Mouse (Mus musculus): ENCODE data around the gene 4930451I11Rik. TPM values are rescaled to one million over a fixed set of nuclear protein-coding genes. Genes with fewer than 3 reads are reported as not detected.
A peak's percentile ranks its signal among the peaks of the same experiment; 100 is the strongest.

4930451I11Rik gene
- total RNA-seq, 2 experiments from 2014 or later: not detected

DNA sequence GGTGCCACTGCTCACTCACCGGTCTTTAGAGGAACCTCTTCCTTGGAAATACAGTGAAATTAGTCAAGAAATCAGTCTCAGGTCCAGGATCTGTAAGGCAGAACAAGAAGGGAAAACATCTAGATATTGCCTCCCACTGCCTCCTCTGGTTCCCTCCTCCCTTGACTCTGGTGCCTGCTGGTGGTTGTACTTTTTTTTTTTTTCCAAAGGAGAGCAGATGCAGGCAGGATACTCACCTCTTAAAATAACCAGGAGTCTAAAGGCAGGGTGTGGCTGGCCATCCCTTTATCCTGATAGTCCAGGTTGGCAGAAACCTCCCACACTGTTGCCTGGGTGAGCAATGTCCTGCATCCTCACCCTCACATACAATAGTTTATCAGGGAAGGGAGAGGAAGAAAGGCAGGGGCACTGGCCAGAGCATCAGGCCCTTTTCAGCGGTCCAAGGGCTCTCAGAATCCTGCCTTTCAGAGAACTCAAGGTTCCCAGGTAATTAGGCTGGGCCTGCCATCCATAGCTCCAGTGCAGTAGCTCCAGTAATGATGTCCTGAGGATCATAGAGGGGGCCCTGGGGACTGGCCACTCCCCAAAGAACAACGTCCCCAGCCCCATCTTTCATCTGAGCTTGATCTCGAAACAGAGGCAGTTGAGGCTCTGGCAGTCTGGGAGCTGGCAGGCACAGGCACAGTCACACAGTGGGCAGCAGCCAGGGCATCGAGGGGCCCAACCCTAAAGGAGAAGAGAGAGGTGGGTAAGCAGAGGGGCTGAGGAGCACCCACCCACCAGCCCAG, 31.0 kb downstream of the 4930451I11Rik start:
- peak; percentile 56 for DNase-seq (ENCODE audit: low spot score)

DNA sequence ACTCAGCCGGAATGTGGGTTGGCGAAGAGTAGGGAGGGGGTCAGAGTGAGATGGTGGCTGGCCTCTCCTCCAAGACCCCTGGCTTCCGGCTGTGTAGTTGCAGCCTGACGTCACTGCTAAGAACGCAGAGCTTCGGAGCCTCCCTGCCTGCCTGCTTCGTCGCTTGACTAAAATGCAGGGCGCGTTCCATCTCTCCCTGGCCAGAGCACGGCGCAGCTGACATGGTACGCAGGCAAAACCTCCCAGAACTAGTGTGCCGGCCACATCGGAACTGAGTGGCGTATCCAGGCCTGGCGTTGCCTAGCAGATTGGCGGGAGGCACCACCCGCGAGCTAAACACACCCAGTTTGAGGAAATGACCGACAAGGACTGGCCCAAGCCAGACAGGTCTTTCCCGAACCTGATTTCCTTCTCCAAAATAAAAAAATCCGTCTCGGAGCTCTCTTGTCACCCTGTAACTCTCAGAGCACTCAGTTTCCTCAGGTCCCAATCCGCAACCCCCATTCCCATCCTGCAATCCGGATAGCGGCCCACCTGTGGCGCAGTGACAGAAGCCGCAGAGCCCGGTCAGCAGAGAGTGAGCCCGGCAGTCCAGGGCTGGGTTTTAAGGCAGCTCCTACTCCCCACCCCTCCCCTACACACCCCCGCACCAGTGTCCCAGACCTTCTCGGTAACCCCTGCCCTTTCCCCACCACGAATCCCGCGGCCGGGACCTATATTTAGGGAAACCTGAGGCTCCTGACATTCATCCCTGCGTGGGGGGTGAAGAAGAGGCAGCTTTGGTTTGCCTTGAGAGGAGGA, 31.8 kb downstream of the 4930451I11Rik start:
- DNase-seq (ENCODE audit: low spot score): peak; percentile 90

DNA sequence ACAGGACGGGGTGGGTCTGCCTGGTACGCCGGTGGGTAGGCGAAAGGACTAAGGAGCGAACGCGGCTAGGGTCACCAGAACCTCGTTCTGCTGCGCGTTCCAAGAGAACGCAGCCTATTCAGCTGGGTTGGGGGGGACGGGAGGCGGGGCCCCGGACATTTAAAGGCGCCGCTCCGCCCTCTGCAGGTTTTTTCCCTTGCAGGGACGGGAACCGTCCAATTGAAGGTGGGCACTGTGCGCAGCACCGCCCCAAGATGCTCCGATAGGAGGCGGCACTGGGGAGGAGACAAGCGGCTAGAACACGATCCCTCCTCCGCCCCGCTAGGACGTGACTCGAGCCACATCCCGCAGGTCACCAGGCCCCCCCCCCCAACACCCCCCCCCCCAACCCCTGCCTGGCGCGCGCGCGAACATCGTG, 32.4 kb downstream of the 4930451I11Rik start:
- peak; percentile 96 for DNase-seq (ENCODE audit: low spot score)

DNA sequence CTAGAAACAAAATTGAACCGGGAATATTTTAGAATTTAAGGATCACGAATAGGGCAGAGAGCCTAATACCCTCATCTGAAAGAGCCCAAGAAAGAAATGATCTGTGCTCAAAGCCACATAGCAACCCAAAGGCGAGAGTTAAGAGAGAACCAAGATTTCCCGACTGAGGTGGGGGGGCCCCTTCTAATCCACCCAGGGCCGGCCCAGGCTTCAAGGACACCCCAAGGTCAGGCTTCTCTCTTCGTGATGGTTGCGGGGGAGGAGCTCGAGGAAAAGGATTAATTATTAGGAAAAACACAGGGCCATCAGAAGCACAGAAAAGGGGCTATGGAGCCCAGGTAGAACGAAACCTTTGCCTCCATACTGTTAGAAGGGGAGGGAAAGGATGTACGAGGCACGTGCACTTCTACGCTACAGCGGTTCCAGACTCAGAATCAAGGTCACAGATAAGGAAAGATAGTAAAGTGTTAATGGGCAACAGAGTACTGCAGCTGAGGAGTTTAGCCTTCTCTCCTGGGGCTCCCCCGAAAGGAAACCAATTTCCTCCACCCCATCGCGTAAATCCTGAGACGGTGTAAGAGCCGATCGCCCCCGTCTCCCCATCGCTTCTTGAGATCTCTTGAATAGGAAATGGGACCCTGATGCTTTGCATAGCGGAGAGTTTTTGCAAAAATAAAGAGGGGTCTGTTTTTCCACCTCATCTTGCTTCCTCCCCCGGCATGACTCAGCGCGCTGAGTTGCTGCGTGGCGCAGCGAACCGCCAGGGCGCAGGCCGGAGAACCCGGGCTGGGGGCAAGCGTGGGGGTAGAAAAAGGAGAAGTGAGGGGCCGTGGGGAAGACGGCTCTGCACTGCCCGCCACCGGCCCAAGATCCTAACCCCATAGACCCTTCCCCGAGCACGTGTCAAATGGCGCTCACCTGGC, 33.1 kb downstream of the 4930451I11Rik start:
- DNase-seq (ENCODE audit: low spot score): peak; percentile 48

DNA sequence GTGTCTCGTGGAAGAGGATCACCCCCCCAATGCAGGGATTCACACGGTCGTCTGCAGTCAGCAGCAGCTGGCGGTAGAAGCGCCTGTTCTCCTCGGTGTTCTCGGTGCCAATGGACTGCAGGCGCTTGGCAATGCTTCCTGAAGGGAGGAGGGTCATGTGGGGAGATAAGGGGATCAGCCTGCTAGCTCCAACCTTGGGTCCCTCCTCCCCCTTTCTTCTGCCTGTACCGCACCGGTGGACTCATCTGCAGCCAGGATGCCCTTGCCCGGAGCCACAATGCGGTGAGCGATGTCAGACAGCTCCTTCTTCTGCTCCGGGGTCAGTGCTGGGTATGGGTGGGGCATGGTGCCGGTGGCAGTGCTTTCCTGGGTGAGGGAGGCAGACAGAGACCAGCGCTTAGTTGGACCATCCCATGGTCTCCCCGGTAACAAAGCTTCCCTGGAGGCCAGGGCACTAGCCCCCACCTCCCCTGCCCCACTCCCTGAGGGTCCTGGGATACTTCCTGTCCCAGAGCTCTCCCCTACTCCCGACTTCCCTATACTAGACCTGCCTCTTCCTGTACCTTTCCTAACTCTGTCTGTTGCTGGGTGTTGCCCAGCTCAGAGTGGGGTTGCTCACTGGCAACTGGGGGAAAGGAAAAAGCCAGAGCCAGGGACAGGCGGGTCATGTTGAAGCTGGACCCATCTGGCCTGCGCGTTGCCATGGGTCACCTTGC, 33.9 kb downstream of the 4930451I11Rik start, which contains the start of gene Fam57b:
Fam57b (plus strand) TSS at position 258 of the 716 bp plus-strand sequence.
- DNase-seq (ENCODE audit: low spot score): peak; percentile 31

DNA sequence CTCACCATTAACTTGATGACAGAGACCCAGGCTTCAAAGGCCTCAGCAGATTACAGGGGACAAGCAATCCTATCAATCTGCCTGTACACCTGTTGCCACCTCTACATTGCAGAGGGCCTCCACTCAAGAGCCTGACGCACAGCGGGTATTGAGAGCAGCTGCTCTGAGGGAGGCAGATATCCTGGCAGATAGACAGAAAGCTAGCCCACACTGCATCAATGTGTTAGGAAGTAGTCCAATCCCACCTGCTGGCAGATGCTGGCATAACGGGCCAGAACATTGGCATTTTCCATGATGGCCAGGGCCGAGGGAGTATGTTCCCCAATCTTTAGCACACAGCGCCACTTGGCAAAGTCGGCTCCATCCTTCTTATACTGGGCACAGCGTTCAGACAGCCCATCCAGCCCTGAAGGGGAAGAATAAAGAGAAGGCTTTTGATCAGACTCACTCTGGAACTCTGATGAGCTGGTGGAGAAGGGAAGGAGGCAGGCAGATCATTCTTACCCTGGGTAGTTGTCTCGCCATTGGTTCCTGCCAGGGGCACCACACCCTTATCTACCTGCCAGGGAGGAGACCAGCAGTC, 35.0 kb downstream of the 4930451I11Rik start:
- peak; percentile 47 for DNase-seq (ENCODE audit: low spot score)

DNA sequence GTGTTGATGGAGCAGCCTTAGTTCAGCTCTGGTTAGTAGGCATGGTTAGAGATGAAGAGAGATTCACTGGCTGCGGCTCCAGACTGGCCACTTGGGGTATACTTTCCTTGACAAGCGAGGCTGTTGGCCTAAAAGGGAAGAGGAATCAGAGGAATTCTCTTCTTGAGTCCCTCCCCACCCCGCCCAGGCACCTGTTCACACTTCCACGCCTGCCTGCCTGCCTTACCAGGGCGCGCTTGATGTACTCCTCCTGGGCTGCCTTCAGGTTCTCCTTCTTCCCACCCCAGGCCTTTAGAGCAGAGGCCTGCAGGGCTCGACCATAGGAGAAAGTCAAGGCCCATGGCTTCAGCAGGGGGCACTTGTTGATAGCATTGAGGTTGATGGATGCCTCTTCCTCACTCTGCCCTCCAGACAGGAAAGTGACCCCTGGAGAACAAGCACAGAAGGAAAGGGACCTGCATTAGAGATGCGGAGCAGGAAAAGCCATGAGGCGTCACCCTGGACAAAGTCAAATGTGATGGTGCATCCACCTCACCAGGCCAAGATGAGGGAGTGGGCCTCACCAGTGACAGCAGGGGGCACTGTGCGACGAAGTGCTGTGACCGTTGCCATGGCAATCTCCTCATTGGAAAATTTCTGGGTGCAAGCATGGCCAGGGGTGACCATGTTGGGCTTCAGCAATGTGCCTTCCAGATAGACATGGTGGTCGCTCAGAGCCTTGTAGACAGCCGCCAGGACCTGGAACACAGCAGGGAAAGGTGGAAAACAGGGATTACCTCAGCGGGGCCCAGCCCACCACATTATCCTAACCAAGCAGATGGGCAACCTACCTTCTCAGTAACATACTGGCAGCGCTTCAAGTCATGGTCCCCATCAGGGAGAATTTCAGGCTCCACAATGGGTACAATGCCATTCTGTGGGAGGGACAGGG, 35.8 kb downstream of the 4930451I11Rik start:
- no peak for DNase-seq (ENCODE audit: low spot score)

DNA sequence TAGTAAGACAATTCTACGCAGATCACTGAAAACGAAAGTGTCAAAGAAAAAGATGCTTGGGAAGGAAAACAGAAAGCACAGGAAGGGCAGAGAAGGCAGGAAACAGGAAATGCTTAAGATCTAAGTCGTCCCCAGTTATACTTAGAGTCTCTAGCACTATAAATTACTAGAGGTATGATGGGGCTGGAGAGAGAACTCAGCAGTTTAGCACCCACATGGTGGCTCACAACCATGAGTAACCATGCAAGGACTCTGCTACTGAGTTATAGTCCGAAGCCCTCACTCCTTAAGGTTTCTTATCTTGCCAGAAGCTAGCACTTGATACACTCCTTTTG, 37.2 kb downstream of the 4930451I11Rik start:
- DNase-seq (ENCODE audit: low spot score): no peak

DNA sequence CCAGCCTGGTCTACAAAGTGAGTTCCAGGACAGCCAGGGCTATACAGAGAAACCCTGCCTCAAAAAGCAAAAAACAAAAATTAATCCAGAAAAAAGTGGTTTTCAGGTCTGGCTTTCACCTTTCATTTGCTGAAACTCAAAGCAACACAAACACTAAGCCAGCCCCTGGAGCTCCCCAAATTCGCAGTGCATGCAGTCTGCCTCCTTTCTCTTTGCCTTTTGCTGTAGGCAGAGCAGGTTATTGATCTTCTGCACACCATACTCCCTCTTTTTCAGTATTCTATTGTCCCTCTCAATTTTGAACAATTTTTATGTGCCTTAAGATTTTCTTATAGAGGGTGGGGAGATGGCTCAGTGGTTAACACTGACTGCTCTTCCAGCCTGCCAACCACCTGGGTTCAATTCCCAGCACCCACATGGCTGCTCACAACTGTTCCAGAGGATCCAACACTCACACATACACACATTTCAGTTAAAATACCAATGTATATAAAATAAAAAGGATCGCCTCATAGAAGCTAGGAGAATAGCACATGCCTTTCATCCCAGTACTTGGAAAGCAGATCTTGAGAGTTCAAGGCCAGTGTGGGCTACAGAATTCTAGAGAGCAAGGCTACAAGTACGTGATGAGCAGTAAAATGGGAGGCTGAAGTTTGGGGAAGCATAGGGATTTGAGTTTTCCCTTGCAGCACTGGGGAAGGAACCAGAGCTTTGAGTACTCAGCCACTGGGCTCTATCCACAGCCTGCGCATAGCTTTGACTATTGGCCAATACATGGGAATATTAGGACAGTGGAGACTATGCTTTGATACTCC, 37.8 kb downstream of the 4930451I11Rik start:
- peak; percentile 35 for DNase-seq (ENCODE audit: low spot score)

DNA sequence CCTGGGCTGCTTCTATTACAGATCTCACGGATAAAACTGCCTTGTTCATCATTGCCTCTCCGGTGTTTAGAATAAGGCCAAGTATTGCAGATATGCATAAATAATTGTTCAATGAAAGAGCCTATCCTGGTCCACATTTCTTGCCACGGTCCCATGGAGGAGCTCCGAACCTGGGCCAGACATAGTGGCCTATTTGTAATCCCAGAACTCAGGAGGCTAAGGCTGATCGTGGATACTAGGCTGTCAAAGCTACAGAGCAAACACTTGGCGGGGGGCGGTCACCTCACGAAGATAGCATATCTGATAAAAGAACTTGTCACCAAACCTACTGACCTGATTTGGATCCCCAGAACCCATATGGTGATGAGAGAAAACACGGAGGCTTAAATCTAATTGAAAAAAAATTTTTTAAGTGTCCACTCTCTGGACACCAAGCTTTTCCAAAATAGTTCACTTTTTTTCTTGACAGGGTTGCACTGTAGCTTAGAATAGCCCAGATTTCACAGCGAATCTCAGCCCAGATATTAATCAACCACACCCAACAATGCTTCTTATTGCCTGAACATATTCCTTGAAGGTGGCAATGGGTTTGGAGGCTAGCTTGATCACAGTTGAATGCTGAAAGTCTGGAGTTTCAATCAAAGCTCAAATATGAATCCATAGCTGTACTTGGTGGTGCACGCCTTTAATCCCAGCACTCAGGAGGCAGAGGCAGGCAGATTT, 38.6 kb downstream of the 4930451I11Rik start:
- no peak for DNase-seq (ENCODE audit: low spot score)

DNA sequence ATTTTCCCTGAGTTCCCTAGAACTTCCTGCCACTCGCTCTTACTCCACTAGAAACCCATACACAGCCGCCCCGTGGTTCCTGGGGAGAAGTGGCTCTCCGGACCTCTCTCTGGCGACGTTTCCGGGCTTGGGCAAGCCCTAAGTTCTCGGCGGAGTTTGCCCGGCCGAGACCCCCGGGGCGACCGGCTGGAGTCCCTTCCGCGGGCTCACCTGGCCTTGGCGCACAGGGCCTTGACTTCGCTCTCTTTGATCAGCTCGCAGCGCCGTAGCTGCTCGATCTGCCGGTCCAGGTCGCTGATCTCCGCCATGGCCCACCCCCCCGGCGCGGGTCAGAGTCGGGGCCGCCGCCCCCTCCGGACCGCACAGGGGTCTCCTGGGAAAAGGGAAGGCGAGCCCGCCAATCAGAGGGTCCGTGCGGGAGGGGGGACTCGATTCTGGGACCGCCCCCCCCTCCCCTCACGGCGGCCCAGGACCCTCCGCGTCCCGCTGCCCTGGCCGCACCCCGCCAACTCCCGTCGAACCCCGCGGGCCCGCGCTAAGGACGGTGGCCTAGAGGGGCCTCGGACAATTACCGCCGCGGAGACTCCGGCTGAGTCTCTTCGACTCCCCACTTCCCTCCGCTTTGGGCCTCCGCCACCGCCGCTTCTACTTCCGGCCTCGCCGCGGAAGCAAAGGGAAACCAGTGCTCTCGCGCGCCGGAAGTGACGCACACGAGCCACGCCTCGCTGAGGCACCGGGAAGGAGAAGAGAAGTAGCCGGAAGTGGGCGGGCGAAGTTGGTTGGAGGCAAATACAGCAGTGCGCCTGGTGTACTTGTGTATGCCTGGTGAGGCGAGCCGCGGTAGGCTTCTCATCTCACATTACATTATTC, 39.4 kb downstream of the 4930451I11Rik start, which contains the start of gene Ppp4c:
Ppp4c (minus strand) TSS at position 646 of the 870 bp plus-strand sequence.
- peak; percentile 97 for DNase-seq (ENCODE audit: low spot score)

DNA sequence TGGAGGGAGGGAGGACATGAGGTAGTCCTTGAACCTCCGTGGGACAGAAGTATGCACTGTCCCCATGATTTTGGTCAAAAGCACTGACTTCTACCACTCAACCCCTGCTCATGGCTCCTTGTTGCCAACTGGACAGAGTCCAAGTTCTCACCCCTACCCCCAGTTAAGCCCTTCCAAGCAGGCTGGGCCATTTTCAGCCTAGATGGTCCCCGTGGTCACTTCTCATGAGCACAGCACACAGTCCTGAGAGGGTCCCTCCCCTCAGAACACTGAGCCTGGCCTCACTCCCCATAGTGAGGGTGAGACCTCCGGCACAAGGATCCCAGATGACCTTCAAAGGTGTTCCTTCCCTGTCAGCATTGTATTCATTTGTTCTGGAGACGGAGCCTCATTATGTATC, 42.3 kb downstream of the 4930451I11Rik start:
- DNase-seq (ENCODE audit: low spot score): no peak

DNA sequence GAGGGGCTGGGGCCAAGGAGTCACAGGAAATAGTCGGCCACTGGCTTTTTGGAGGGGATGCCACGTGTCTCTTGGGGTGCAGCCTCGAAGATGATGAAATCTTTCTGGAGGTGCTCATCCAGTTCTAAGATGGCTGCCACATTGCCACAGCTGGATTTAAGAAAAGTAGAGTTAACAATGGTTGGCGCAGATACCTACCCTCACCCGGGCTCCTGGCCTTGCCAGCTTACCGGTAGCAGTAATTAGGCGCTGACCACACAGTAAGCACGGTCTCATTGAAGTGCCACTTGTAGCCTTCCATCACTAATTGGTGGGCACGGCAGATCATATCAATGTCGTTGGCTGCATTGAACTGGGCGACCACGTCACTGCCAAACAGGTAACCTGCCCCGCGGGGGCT, 45.3 kb downstream of the 4930451I11Rik start:
- no peak for DNase-seq (ENCODE audit: low spot score)

DNA sequence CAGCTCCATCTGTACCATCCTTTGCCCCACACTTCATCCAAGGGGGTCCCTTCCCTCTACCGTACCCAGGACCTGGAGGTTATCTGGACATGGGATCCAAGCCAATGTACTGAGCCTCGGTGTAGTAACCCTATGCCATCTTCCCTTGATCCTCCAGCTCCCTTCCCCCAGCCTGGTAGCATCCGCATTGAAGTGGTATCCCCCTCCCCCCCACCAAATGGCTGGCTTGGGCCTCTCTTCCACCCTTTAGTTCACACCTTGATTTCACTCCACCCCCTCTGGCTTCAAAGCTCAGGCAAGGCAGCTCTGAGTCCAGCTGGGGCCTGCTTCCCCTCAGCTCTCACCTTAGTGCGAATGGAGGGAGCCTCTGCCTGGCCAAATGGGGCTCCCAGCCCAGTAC, 46.4 kb downstream of the 4930451I11Rik start:
- no peak for DNase-seq (ENCODE audit: low spot score)

DNA sequence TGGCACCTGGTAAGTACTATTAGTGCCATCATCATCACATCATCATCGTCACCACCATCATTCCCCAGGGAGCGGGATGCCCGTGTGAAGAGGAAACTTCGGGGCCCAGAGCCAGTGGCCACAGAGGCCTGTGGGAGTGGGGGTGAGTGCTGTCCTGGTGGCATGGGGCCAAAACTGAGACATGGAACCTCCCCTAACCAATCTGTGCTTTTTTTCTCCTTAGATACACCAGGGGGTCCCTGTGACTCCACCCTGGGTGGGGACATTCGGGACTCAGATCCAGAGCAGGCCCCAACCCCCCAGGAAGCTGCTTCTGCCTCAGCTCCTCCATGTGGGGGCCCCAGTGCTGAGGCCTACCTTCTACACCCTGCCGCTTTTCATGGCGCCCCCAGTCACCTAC, 47.0 kb downstream of the 4930451I11Rik start:
- DNase-seq (ENCODE audit: low spot score): no peak

DNA sequence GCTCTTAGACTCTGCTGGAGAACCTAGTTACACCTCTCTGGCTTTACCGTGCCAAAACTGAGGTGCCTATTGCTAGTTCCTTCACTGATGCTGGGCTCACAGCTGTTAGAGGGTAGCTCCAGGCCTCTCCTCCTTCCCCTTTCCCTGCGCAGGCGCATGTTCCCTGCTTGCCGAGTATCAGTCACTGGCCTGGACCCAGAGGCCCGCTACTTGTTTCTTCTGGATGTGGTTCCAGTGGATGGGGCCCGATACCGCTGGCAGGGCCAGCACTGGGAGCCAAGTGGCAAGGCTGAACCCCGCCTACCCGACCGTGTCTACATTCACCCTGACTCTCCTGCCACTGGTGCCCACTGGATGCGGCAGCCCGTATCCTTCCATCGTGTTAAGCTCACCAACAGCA, 48.7 kb downstream of the 4930451I11Rik start:
- no peak for DNase-seq (ENCODE audit: low spot score)
